Mouse (Mus musculus) urinary bladder, adult 2 months (tissue): ENCODE results near the gene Hoxb8. TPM values are rescaled to one million over a fixed set of nuclear protein-coding genes. Genes with fewer than 3 reads are reported as not detected.

Experiments used
- DNase-seq: peaks from one replicate; pipeline ENCODE4 v3.0.0; 2022; ENCODE audit warnings: low spot score
- polyA plus RNA-seq: library from polyadenylated mRNA; depleted of rRNA; stranded (reverse); fragments of >200 nt; gene quantifications from 2 replicates; pipeline ENCODE4 v1.2.3, GENCODE M21; 2012

The Hoxb8 gene
- polyA plus RNA-seq, 1 experiment, result 12.0 TPM

- DNase-seq, result no peak
Observed at GRCm38 (mm10) chr11:96314671-96315343, 33.1 kb downstream of the Hoxb8 start.

GRCm38 (mm10) chr11:96315344-96315681 is 33.6 kb downstream of the Hoxb8 start:
- no peak for DNase-seq

GRCm38 (mm10) chr11:96316696-96317607 is 35.2 kb downstream of the Hoxb8 start:
- no peak for DNase-seq

- no peak for DNase-seq
Observed at GRCm38 (mm10) chr11:96317608-96318367, 36.1 kb downstream of the Hoxb8 start, which contains the start of gene Hoxb4. TSS of gene Hoxb4 (plus strand) at chr11:96318267.

GRCm38 (mm10) chr11:96318368-96319070 is 36.8 kb downstream of the Hoxb8 start:
- no peak for DNase-seq

- no peak for DNase-seq
Observed at GRCm38 (mm10) chr11:96319071-96319902, 37.6 kb downstream of the Hoxb8 start.

- no peak for DNase-seq
Observed at GRCm38 (mm10) chr11:96319910-96320309, 38.2 kb downstream of the Hoxb8 start.

GRCm38 (mm10) chr11:96320688-96321087 is 39.0 kb downstream of the Hoxb8 start:
- no peak for DNase-seq

- DNase-seq, result no peak
Observed at GRCm38 (mm10) chr11:96321846-96322245, 40.1 kb downstream of the Hoxb8 start.

- DNase-seq, result no peak
Observed at GRCm38 (mm10) chr11:96322738-96323137, 41.0 kb downstream of the Hoxb8 start.

- DNase-seq, result no peak
Observed at GRCm38 (mm10) chr11:96323154-96323553, 41.4 kb downstream of the Hoxb8 start, which contains the start of gene Hoxb3. TSS of gene Hoxb3 (plus strand) at chr11:96323326.

- no peak for DNase-seq
Observed at GRCm38 (mm10) chr11:96324125-96324524, 42.4 kb downstream of the Hoxb8 start.

GRCm38 (mm10) chr11:96324965-96325364 is 43.3 kb downstream of the Hoxb8 start:
- no peak for DNase-seq

GRCm38 (mm10) chr11:96325747-96326212 is 44.1 kb downstream of the Hoxb8 start:
- no peak for DNase-seq

GRCm38 (mm10) chr11:96326705-96327104 is 45.0 kb downstream of the Hoxb8 start:
- no peak for DNase-seq

GRCm38 (mm10) chr11:96327122-96327521 is 45.4 kb downstream of the Hoxb8 start:
- no peak for DNase-seq

GRCm38 (mm10) chr11:96327750-96328149 is 46.0 kb downstream of the Hoxb8 start:
- no peak for DNase-seq

- no peak for DNase-seq
Observed at GRCm38 (mm10) chr11:96328605-96329004, 46.9 kb downstream of the Hoxb8 start.

- DNase-seq, result no peak
Observed at GRCm38 (mm10) chr11:96332105-96332504, 50.4 kb downstream of the Hoxb8 start.

- no peak for DNase-seq
Observed at GRCm38 (mm10) chr11:96332618-96333032, 50.9 kb downstream of the Hoxb8 start.
